Mouse (Mus musculus) T-helper 1 cell (primary cell): ENCODE data around the gene Ctso.

ENCODE experiments used
- in situ Hi-C: fragments of 300-600 bp; cut with MboI, MseI; formaldehyde crosslinking; loops from one replicate; pipeline ENCODE4 v1.15.1; 2025; ENCODE audit warnings: high pct_unique_total_duplicates

Gene Ctso

DNA sequence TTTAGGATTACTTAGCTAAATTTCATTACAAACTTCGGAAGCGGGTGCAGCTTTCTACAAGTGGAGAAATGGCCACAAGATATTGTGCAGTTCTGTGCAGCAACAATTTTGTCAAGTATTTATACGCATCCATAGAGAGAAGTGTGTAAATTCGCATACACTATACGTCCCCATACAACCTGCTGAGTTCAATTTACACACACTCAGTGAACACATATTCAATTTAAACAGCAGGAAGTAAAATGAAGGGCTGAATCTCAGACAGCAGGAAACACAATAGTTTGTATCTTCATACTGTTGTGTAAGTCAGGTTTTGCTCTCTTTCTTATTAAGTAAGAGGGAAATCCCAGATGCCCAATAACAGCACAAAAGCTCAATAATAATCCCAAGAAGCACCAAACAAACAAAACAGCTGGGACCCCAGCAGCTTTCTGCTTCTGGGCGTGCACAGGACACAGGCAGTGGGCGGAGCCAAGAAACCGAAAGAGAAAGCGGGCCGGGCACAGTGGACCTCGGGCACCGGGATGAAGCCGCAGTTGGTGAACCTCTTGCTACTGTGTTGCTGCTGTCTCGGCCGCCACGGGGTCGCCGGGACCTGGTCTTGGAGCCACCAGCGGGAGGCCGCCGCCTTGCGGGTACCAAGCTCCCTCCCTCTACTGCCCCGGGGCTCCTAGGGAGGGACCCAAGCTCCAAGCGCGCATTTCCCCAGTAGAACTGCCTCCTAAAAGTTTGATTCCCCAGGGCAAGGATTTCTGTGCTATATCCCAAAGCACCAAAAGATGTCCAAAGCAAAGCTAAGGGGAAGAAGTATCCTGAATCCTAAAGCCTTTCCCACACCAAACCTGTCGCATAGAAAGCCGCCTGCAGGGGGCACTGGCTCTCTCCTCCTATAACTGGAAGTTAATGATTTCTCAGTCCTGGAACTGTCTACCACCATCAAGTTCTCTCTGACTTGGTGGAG, at the start of gene Ctso:
Gene Ctso, plus strand, starts transcription at position 461 of the 961 bp plus-strand sequence.
- in situ Hi-C loops, result no loop called here

DNA sequence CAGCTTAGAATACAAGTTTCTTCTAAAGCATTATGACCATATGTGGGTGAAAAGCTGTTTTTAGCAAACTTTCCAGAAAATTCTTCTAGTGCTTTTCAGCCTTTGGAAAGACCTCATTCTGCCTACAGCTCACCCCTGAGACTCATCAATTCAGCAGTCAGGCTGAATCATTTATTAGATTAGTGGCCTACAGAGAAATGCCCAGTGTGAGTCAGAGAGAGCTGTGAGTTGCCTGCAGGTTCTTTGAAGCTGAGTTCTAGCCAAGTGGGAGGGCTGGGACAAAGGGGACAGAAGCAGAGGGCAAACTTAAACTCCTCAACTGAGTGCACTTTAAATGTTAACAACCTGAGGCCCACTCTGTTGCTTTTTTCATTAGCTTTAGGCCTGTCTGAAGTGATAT, 48.5 kb upstream of the Ctso start:
- in situ Hi-C loops, result no loop called here

DNA sequence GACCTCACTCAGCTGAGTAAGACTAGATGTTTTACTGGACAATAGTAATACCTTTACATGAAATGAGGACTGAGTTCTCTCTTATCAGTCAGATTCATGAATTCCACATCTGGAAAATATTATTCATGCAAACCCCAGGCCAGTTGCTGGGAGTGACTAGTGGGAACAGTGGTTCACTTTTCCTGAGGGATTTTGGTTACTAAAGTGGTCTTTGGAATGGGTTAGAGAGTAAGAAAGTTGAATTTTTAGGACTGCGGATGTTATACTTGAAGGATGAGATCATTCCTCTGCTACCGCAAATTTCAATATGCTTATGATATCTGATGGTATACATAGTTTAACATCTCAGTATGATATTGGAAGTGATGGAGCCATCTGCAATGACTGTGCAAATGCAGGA, 46.8 kb upstream of the Ctso start:
- in situ Hi-C loops, result no loop called here

DNA sequence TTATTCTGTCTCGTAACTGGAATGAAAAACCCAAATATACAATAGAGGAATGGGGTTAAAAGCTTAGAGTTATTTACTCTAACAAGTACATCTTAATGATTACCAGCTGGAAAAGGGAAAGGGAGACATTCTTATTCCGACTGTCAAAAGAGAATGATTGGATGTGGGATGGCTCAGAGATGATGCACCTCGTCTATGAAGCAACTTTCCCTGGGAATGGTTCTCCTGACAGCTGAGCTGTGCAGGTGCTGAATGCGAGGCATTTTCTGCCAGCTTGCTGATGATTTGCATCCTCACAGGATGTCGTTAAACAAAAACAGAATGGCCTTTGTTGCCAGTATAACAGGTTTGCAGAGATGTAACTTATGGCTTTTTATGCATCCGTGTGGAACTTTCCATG, 43.3 kb upstream of the Ctso start:
- in situ Hi-C loops, result no loop called here

DNA sequence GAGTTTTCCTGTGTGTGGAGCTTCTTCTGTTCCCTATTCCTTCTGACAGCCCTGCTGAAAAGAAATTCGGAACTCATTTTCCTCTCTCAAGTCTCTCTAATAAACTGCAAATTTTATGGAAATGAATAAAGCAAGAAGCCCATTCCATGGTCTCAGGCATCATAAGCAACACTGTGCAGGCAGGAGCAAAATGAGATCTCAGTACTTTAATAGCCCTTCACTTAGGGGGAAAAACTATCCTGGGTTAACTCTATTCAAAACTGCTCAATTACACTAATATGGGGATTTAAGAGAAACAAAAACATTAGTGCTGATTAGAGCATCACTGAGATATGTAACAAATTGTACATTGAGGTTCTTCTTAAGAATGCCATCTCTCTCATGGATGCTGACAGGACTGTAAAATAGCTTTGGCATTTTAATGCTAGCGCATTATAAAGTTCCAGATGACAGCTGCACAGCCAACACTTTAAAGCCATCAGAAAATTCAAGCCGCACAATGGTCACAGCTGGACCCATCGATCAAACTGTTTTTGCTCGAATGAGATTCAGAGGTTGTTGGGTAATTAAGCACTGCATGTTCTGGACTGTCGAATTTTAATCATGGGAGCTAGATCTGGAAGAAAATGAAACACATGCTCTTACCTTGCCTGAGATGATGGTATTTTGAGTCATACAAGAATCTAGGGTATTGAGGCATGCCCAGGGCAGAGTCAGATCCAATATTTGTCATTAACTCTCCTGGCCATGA, 21.9 kb upstream of the Ctso start:
- in situ Hi-C loops, result no loop called here

DNA sequence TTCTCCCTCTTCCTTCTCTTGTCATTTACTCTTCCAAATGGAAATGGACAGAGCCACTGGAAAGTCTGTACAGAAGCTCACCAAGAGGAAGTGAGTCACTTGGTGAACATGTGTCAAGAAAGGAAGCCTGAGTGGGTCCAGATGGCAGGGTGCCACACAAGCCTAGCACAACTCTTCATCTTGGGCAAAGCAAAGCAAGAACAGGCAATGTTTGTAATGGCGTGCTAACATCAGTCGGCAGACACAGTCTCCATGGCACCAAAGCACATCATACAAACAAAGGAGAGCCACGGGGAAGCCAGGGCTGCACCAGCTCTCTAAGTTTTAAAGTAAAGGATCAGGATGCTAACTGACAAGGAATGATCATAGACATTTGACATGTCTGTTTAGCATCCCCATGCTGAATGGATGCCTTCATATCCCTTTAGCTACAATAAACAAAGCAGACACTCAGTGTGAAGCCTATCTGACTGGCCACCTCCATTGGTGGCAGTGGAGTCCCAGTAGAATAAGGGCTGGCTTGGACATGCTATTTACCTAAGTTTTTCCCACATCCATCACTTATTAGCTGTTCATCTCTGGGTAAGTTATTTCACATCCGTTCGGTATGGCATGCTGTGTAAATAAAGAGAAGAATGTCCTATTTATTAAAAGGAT, 16.2 kb upstream of the Ctso start:
- in situ Hi-C loops, result no loop called here

DNA sequence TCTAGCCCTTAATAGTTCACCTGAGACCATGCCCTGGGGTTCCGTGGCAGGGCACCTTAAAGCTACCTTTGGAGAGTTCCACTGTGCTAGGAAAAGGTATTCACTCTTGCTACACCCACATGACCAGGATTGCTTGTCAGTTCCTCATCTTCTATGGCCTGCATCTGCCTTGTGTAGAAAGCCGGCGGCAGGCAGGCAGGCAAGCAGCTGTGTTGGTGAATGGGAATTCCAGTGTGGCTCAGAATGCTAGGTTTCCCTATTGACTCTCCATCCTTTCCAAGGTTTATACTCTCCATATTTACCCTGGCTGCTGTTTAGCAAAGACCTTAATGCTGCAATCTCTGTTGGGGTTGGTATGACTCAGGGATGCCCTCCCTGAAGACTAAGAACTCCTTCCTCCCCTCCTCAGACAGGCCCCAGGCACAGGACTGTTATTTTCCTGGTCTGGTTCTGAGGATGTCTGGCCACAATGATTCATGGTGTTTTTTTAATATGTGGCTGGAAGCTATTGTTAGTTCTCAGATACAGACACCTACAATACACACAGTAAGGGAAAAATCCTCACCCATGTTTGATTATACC, 15.0 kb upstream of the Ctso start:
- in situ Hi-C loops, result no loop called here

DNA sequence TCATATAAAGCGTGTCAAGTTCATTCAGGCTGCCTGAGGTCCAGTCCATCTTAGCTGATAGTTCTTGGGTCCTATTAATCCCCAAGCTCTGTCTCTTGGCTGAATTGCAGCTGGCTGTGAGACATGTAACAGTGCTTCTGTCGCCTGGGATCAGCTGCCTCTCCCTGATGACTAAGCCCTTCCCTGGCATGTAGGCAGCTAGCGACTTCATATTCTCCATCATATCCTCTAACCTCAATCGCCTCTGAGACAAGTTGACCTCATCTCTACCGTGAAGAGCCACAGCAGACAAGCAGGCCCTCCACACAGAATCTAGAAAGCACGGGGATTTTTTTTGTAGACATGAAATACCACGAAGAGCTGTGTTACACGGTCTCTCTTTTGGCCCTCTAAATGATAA, 14.2 kb upstream of the Ctso start:
- in situ Hi-C loops, result no loop called here

DNA sequence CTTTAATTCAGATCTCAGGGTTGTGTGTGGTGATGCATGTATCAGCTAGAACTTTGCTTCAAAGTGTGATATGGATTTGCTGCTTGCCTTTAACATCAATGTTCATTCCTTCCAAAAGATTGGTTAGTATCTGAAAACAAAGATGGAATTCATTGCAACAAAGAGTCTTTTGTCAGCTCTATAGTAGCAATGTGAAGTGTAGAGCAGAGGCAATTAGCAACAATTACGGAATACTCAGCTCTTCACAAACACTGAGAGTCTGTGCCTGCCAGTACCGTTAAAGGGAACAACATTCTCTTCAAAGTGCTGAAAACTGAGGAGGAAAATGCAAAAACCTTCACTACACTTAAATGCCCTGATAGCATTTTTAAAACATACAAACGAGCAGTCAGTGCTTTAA, 12.7 kb upstream of the Ctso start:
- in situ Hi-C loops, result loop anchor here (5.0 to 10.0 kb wide), 2 partner anchors 905 to 1837 kb away; no protein-coding TSS in a partner anchor

DNA sequence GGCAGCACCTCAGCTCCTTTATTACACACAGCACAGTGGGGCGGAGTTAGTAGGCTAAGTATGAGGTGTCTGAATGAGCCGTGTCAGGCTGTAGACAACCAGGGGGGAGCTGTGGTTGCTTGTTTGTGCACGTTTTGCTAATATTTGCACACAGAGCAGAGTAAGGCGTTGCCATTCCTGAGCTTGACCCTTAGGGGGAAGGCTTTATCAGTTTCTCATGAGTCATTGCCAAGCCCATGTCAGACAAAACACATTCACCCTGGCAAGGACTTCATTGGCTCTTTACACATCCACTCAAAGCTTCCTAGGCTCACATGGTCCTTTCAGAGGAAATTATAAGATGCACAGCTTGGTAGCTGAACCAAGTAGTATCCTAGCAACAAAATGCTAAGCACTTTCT, 9.5 kb upstream of the Ctso start:
- in situ Hi-C loops, result loop anchor here (5.0 to 10.0 kb wide), 2 partner anchors 908 to 1841 kb away; no protein-coding TSS in a partner anchor

DNA sequence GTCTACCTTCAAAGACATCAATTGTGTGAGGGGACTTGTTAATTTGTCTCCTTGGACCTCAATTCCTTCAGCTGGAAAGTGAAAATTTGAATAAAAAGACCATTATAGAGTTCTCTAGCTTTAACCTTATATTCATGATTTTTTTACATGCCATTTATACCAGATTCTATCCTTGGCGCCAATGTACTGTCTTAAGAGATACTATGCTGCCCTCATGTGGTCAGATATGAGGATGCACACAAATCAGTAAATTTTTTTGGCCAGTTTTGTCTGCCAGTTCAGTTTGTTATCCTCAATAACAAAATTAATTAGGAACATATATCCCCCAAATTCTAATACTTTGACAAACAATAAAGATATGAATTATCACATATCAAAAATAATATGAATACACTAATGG, 7.5 kb upstream of the Ctso start:
- in situ Hi-C loops, result loop anchor here (5.0 to 10.0 kb wide), 2 partner anchors 910 to 1843 kb away; no protein-coding TSS in a partner anchor

DNA sequence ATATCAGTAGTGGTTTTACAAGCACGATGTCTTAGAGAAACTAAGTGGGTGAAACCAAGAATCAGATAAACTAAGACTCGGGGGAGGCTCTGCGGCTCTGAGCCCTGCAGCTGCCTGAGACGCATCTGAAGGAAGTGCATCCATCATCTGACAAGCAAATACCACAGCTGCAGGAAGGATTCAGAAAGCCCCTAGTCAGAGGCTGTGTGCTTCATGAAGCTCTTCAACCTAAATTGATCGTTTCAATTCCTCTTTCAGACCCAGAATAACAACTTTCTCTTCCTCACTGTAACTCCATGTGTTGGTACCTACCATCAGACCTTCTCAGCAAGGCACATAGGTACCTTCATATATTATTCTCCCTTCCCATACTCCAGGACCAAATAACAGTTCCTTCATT, 6.5 kb upstream of the Ctso start:
- in situ Hi-C loops, result loop anchor here (10.0 kb wide), 1 partner anchor 911 kb away; no protein-coding TSS in a partner anchor

DNA sequence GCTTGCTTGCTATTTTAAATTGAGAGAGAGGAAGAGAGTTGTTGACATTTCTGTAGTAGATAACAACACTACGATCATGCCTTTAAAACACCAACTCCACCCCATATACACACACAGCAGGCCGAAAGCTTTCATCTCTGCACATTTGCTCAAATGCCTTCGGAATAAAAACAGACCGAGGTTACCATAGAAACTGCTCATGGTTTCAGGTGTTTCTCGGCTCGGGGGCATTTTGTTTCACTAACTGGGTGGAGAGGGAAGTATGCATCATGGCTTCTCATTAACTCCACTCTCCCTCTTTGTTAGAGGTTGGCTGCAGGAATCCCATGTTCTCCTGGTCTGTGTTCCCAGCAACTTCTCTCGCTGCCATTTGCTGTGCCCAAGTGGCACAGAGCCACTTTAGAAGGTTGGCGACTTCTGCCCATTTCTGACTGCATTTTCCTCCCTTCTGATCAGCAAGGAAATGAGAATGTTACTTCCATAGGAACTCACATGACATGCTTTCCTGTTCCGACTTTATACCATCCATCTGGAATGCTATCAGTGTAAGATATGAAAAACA, 5.6 kb upstream of the Ctso start:
- in situ Hi-C loops, result loop anchor here (10.0 kb wide), 1 partner anchor 912 kb away; no protein-coding TSS in a partner anchor

DNA sequence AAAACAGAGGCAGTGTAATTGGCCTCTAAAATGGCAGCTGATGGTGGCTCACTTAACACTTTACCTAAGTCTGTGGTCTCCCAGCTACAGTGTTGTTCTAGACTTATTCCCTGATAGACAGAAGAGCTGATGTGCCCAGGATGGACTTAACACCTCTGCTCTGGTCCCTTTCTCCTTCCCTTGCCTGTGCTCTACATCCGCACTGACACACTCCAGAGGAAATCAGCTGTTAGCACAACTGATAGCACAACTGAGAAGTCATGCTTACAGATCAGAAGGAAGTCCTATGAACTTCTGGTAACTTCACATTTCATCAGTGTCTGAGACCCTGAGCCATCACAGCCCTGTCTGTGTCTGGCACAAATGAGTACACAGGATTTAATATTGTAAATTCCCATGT, 3.3 kb upstream of the Ctso start:
- in situ Hi-C loops, result loop anchor here (10.0 kb wide), 1 partner anchor 914 kb away; no protein-coding TSS in a partner anchor

DNA sequence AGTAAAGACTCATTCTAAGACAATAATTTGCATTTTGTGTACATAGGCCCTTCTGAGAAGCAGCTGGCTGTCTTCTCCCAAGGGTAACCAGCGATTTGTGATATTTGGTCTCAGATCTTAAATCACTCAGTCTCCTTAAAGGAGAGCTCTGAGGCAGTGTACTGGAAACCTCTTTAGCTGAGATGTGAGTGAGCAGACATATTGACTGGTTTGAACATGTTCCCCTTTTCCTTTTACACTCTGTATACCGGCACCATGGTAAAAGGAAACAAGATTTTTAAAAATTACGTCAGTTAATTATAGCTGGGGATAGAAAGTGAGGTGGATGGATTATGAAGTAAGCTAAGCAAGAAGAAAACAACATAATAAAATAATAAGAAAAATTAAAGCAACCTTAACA, 706 bp upstream of the Ctso start:
- in situ Hi-C loops, result no loop called here

DNA sequence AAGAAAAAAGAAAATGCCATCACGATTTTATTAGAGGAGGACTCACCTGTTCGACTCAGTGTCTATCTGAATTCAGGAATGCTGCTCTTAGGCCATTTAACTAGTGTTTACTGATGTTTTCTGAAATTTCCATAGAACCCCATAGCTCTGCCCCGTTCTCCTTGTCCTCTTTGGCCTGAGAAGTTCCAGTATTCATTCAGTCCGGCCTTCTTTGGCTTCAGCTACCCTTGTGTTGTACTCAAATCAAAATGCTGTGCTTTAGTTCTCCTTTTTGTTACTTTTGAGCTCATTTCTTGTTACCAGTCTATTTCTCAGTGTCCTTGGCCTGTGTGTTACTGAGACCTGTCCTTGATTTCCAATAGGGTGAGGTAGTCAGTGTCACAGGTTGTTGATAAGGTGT, 947 bp downstream of the Ctso start:
- in situ Hi-C loops, result no loop called here

DNA sequence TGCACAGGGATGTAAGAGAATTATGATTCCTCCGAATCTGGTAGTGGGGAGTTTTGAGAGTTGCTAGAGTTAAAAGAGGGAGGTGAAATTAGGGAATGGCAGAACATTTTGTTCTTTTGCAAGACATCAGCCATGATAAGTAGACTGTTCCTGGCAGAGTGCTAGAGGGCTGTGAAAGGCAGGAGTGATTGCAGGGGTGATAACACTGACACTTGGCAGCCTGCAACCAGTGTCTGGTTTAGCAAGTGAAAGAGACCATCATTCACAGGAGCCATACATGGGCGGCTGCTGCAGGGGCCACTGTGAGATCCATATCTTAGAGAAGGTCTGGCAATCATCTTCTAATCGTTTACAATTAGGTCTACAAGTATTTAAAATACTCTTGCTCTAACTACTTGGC, 6.5 kb downstream of the Ctso start:
- in situ Hi-C loops, result no loop called here

DNA sequence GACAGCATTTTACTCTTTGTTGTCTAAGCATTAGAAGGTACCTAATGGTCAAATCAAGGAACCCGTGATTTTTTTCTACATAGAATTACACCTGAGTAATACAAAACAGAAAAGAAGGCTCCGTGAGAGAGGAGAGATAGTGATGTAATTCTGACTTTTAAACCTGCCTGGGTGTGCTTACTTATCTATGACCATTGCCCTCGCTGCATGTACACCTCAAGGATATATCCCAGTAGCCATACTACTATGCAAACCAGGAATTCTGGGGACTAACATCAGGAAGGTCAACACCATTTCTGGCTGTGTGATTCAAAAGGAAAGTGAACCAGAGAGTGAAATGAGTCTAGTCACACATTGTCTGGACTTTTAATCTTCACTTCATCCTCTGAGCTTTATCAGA, 9.9 kb downstream of the Ctso start:
- in situ Hi-C loops, result no loop called here

DNA sequence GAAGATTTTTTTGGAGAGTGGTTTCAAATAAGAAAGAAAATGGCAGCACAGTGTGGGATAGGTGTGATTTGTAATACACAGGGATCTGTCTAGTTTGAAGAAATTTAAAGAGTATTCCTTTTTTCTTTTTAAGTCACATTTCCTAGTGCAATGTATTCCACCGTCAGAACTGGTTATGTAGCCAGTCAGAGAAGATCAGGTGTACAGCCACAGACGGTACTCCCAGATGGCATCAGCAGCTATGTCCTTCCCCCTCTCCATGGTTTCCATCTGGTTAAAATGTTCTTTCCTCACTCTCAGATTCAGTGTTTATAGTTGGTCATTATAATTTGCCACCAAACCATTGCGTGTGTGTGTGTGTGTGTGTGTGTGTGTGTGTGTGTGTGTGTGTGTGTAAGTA, 10.7 kb downstream of the Ctso start:
- in situ Hi-C loops, result no loop called here

DNA sequence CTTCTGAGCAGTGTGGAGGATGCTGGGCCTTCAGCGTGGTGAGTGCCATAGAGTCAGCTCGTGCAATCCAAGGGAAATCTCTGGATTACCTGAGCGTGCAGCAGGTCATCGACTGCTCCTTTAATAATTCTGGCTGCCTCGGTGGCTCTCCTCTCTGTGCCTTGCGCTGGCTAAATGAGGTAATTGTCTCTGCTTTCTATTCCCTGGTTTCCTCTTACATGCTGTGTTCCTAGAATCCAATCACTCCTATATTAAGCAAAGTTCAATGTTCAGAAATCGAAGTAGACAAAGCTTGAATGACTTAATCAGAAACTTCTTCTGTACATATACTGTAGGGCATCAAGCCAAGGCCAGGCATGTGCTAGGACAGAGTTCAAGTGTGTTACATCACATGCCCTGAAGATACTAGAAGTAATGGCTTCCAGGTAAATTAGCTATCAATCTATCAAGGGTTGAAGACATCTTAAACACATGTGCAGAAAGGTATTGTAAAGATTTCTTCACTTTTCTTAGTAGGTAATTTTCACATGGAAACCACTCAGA, 12.5 kb downstream of the Ctso start:
- in situ Hi-C loops, result no loop called here

DNA sequence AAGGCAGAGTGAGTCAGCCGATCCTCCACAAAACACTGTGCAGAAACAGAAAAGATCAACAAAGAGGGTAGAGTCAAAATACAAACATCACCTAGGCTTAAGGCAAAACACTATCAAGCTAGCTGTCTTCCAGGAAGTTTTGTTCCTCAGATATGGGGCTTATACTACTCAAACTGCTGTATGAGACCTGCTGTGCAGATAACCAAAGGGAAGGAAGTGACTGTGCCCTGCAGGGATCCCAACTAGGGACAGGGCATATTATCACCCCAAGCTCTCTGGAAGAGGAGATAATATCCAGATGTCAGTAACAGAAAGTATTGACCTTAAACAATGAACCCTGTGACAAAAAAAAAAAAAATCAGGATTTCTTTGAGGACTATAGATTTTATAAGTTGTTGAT, 16.6 kb downstream of the Ctso start:
- in situ Hi-C loops, result no loop called here
